Mouse (Mus musculus) cortical plate, adult 2 months (tissue): ENCODE results near the gene Abl2.

Experiments
- CTCF ChIP-seq: fragments of 200-500 bp; IDR thresholded peaks from 2 replicates; pipeline ENCODE4 v1.5.1; 2011; ENCODE audit warnings: mild to moderate bottlenecking, control low read depth, low read length; ENCODE audit not compliant: insufficient read depth; ENCODE audit errors: extremely low read depth
- POLR2A ChIP-seq: fragments of 200-500 bp; IDR thresholded peaks from 2 replicates; pipeline ENCODE4 v1.6.1; 2011; ENCODE audit warnings: mild to moderate bottlenecking, low read length, control low read depth; ENCODE audit not compliant: insufficient read depth; ENCODE audit errors: extremely low read depth

- TF ChIP-seq POLR2A (no peak), CTCF (no peak)
Measured at GRCm38 (mm10) chr1:156654735-156655530, 96.3 kb downstream of the Abl2 start.
